Comparison of ENCODE assay signal across 15 mouse cellular contexts in genomic region chr15:12501924-12502548, GRCm38 (mm10).
DNase-seq lines count a peak whose midpoint lies in the region; ATAC-seq and TF ChIP-seq lines count a peak whose summit lies in the region.
"Had no signal": no experiment of that assay in that cellular context is flagged by ENCODE, and none has a peak within 500 bp of the region (broad histone marks: within the 10 kb centered on the region; RNA-seq: fewer than 3 reads in every experiment).

No protein-coding gene starts in this region.

- no peaks in the 10 kb centered on the region for H3K4me1 ChIP-seq in forebrain, postnatal 0 days (ENCODE audit: insufficient read depth)
- peaks cover 3% of the 10 kb centered on the region for H3K4me1 ChIP-seq in forebrain, embryonic 16.5 days (replicated peaks; ENCODE audit: control insufficient read depth, insufficient read depth, low read length)
- peaks cover 6% of the 10 kb centered on the region; the same call in 1 of the 2 replicates for H3K4me1 ChIP-seq in heart, embryonic 11.5 days (ENCODE audit: control insufficient read depth, insufficient read depth, low read length)
- peaks cover 56% of the 10 kb centered on the region for H3K4me1 ChIP-seq in limb, embryonic 12.5 days (replicated peaks)

- H3K9ac ChIP-seq in forebrain, postnatal 0 days: no peak overlapping the region
- H3K9ac ChIP-seq in forebrain, embryonic 16.5 days (replicated peaks; ENCODE audit: low read depth, low read length): no peak overlapping the region
- no peak overlapping the region for H3K9ac ChIP-seq in heart, embryonic 11.5 days (ENCODE audit: low read depth, low read length)
- no peak overlapping the region for H3K9ac ChIP-seq in limb, embryonic 12.5 days (replicated peaks)
- H3K9ac ChIP-seq: hindbrain, embryonic 13.5 days; liver, embryonic 14.5 days had no signal

- 56% methylated on average over 13 of the region's 13 CpGs for WGBS in forebrain, postnatal 0 days
- WGBS in forebrain, embryonic 16.5 days: 58% methylated on average over 13 of the region's 13 CpGs
- 35% methylated on average over 13 of the region's 13 CpGs for WGBS in heart, embryonic 11.5 days (ENCODE audit: insufficient replicate concordance)
- WGBS in limb, embryonic 12.5 days: 37% methylated on average over 13 of the region's 13 CpGs

- peak; percentile 28; the same call in 1 of the 2 replicates for ATAC-seq in forebrain, postnatal 0 days
- ATAC-seq in forebrain, embryonic 16.5 days: no peak
- no peak; the same call in 1 of the 2 replicates for ATAC-seq in heart, embryonic 11.5 days (replicated peaks; ENCODE audit: insufficient number of reproducible peaks, low FRiP score, low TSS enrichment)
- ATAC-seq in limb, embryonic 12.5 days (ENCODE audit: insufficient number of reproducible peaks, insufficient read depth, low FRiP score, low TSS enrichment, low read depth): no peak

- no peak overlapping the region for H3K27ac ChIP-seq in forebrain, postnatal 0 days (ENCODE audit: low read depth, low read length)
- H3K27ac ChIP-seq in forebrain, embryonic 16.5 days (ENCODE audit: low read length): no peak overlapping the region
- H3K27ac ChIP-seq in heart, embryonic 11.5 days (ENCODE audit: low read depth, low read length): no peak overlapping the region
- H3K27ac ChIP-seq in limb, embryonic 12.5 days: no peak overlapping the region
- H3K27ac ChIP-seq: hindbrain, embryonic 13.5 days; liver, embryonic 14.5 days had no signal

- DNase-seq in forebrain, postnatal 0 days: no peak
- peak; percentile 93 for DNase-seq in retina, postnatal 1 day
- no peak for DNase-seq in spleen, adult 18-20 months
- no peak for DNase-seq in thymus, postnatal 10 days (ENCODE audit: low spot score in 2 of 2)
- DNase-seq in right cerebral cortex, postnatal 36 days (ENCODE audit: low spot score in 2 of 2): no peak
- DNase-seq: adrenal gland, postnatal 25 days; cerebellum, adult 11 months; gastrocnemius, postnatal 10 days; kidney, adult 8-10 months; lung, postnatal 4 days had no signal

- H3K4me3 ChIP-seq in forebrain, postnatal 0 days (ENCODE audit: low read depth, low read length): no peak overlapping the region
- H3K4me3 ChIP-seq in forebrain, embryonic 16.5 days (replicated peaks; ENCODE audit: low read length): no peak overlapping the region
- H3K4me3 ChIP-seq in heart, embryonic 11.5 days (ENCODE audit: low read depth, low read length): no peak overlapping the region
- no peak overlapping the region for H3K4me3 ChIP-seq in limb, embryonic 12.5 days (replicated peaks)
- H3K4me3 ChIP-seq: hindbrain, embryonic 13.5 days had no signal

- H3K9me3 ChIP-seq in forebrain, postnatal 0 days (ENCODE audit: low read length): no peaks in the 10 kb centered on the region
- H3K9me3 ChIP-seq in forebrain, embryonic 16.5 days (ENCODE audit: control insufficient read depth, low read length): no peaks in the 10 kb centered on the region
- H3K9me3 ChIP-seq in heart, embryonic 11.5 days (replicated peaks; ENCODE audit: control insufficient read depth, low read length): no peaks in the 10 kb centered on the region
- no peaks in the 10 kb centered on the region for H3K9me3 ChIP-seq in limb, embryonic 12.5 days
- H3K9me3 ChIP-seq: hindbrain, embryonic 13.5 days had no signal

- H3K4me2 ChIP-seq in forebrain, postnatal 0 days (ENCODE audit: low read depth): no peak overlapping the region
- H3K4me2 ChIP-seq in forebrain, embryonic 16.5 days (ENCODE audit: low read length): no peak overlapping the region
- 0 out of 2 replicates have a peak overlapping the region, but pooled peaks have one; percentile 15 for H3K4me2 ChIP-seq in heart, embryonic 11.5 days
- H3K4me2 ChIP-seq in limb, embryonic 12.5 days: peak overlapping the region; percentile 22
- H3K4me2 ChIP-seq: hindbrain, embryonic 13.5 days had no signal

- no peaks in the 10 kb centered on the region for H3K36me3 ChIP-seq in forebrain, postnatal 0 days (ENCODE audit: insufficient read depth)
- no peaks in the 10 kb centered on the region for H3K36me3 ChIP-seq in forebrain, embryonic 16.5 days (ENCODE audit: control insufficient read depth, insufficient read depth)
- H3K36me3 ChIP-seq in heart, embryonic 11.5 days (ENCODE audit: control insufficient read depth, insufficient read depth, low read length): no peaks in the 10 kb centered on the region
- H3K36me3 ChIP-seq in limb, embryonic 12.5 days: no peaks in the 10 kb centered on the region
- H3K36me3 ChIP-seq: hindbrain, embryonic 13.5 days had no signal

- H3K27me3 ChIP-seq in forebrain, postnatal 0 days (ENCODE audit: insufficient read depth, low read length): no peaks in the 10 kb centered on the region
- no peaks in the 10 kb centered on the region for H3K27me3 ChIP-seq in forebrain, embryonic 16.5 days (replicated peaks; ENCODE audit: control insufficient read depth, insufficient read depth, low read length)
- H3K27me3 ChIP-seq in heart, embryonic 11.5 days (ENCODE audit: control insufficient read depth, insufficient read depth, low read length): no peaks in the 10 kb centered on the region
- H3K27me3 ChIP-seq in limb, embryonic 12.5 days: no peaks in the 10 kb centered on the region; the same call in 1 of the 2 replicates
- H3K27me3 ChIP-seq: hindbrain, embryonic 13.5 days had no signal

- TF ChIP-seq CTCF in forebrain, postnatal 0 days (IDR thresholded peaks at IDR 0.05; ENCODE audit: low read depth): no peak

Comparison
In these comparisons a context has a peak if more than half of its experiments do, and no peak if none do; other contexts are left out.
1. H3K4me2 ChIP-seq: peak in heart, embryonic 11.5 days (single experiment) and limb, embryonic 12.5 days (single experiment); none in forebrain, postnatal 0 days (single experiment) and forebrain, embryonic 16.5 days (single experiment).